Mouse (Mus musculus) cerebellum, adult 2 months (tissue): ENCODE results near the gene Wbp2nl.

Experiments used
- CTCF ChIP-seq: fragments of 200-500 bp; IDR thresholded peaks from 2 replicates; pipeline ENCODE4 v1.5.1; 2011; ENCODE audit warnings: low read depth, mild to moderate bottlenecking, control low read depth, low read length, moderate library complexity, borderline replicate concordance; ENCODE audit not compliant: insufficient read depth
- POLR2A ChIP-seq: fragments of 200-500 bp; IDR thresholded peaks from 2 replicates; pipeline ENCODE4 v1.6.1; 2011; ENCODE audit warnings: low read length, control low read depth, borderline replicate concordance; ENCODE audit not compliant: insufficient read depth

GRCm38 (mm10) chr15:82293271-82293711 lies 5.5 kb upstream of the Wbp2nl start:
- TF ChIP-seq CTCF (no peak), POLR2A (no peak)
